Mouse (Mus musculus) forebrain, embryonic 10.5 days (tissue): ENCODE measurements around the gene Fbxw9. TPM values are rescaled to one million over a fixed set of nuclear protein-coding genes. Genes with fewer than 3 reads are reported as not detected.

Experiments used
- DNase-seq: peaks from one replicate; pipeline ENCODE4 v3.0.0-alpha.2; 2017; ENCODE audit warnings: low spot score; ENCODE audit errors: extremely low spot score
- H3K27ac ChIP-seq: fragments of 300-500 bp; sonication (generic); 2 replicates; pipeline ENCODE4 v1.5.1; 2016; ENCODE audit warnings: mild to moderate bottlenecking
- H3K27me3 ChIP-seq: fragments of 300-500 bp; sonication (generic); 2 replicates; pipeline ENCODE4 v1.6.1; 2016; ENCODE audit warnings: mild to moderate bottlenecking; ENCODE audit not compliant: poor library complexity, severe bottlenecking
- H3K36me3 ChIP-seq: fragments of 300-500 bp; sonication (generic); replicated peaks from 2 replicates; pipeline ENCODE4 v1.6.1; 2016; ENCODE audit warnings: mild to moderate bottlenecking, moderate library complexity
- H3K4me1 ChIP-seq: fragments of 300-500 bp; sonication (generic); 2 replicates; pipeline ENCODE4 v1.6.1; 2016
- H3K4me3 ChIP-seq: fragments of 300-500 bp; sonication (generic); 2 replicates; pipeline ENCODE4 v1.5.1; 2016; ENCODE audit warnings: mild to moderate bottlenecking, moderate library complexity
- H3K9me3 ChIP-seq: fragments of 300-500 bp; sonication (generic); 2 replicates; pipeline ENCODE4 v1.6.1; 2016; ENCODE audit warnings: mild to moderate bottlenecking, moderate library complexity
- WGBS: fragments of 180-500 bp; shearing (Covaris S2); methylation state at CpG from one replicate; pipeline ENCODE4 v1.1.7; 2016; 5-methylcytosine and 5-hydroxymethylcytosine counted together
- microRNA-seq: library from miRNA; unstranded; fragments of <30 nt; microRNA quantifications from one replicate; pipeline ENCODE4, GENCODE M21; 2017
- polyA plus RNA-seq: library from polyadenylated mRNA; unstranded; fragments of >200 nt; fragmentation: Nextera tagmentation; extraction: Ambion mirVana; gene quantifications from 2 replicates; pipeline ENCODE4 v1.2.1, GENCODE M21; 2016

Gene Fbxw9
- polyA plus RNA-seq, 1 experiment from 2014 or later, result 26.3 TPM

- H3K36me3 ChIP-seq, result peaks cover 69% of the 10 kb centered on the region
- no peak for DNase-seq
- H3K4me1 ChIP-seq, result no peaks in the 10 kb centered on the region
- no peaks in the 10 kb centered on the region for H3K27me3 ChIP-seq
- no peak overlapping the region for H3K27ac ChIP-seq
- 89% methylated on average over 4 of the region's 4 CpGs for WGBS
- H3K4me3 ChIP-seq, result no peak overlapping the region
- H3K9me3 ChIP-seq, result peaks cover 2% of the 10 kb centered on the region; the same call in 1 of the 2 replicates
Measured at GRCm38 (mm10) chr8:85096850-85097249, 37.0 kb downstream of the Fbxw9 start.

GRCm38 (mm10) chr8:85100076-85100665 is 40.3 kb downstream of the Fbxw9 start:
- Histone ChIP-seq H3K27me3 (no peaks in the 10 kb centered on the region), H3K4me1 (no peaks in the 10 kb centered on the region), H3K9me3 (peaks cover 2% of the 10 kb centered on the region; the same call in 1 of the 2 replicates), H3K27ac (no peak overlapping the region), H3K4me3 (no peak overlapping the region), H3K36me3 (peaks cover 42% of the 10 kb centered on the region)
- DNase-seq, result no peak
- WGBS, result 81% methylated on average over 4 of the region's 4 CpGs

GRCm38 (mm10) chr8:85113241-85113640 is 53.4 kb downstream of the Fbxw9 start:
- H3K27ac ChIP-seq, result no peak overlapping the region
- peaks cover 8% of the 10 kb centered on the region; the same call in 1 of the 2 replicates for H3K9me3 ChIP-seq
- no peak for DNase-seq
- peaks cover 28% of the 10 kb centered on the region for H3K36me3 ChIP-seq
- H3K27me3 ChIP-seq, result 0 out of 2 replicates have a peak, but pooled peaks cover 1% of the 10 kb centered on the region
- H3K4me3 ChIP-seq, result no peak overlapping the region
- H3K4me1 ChIP-seq, result no peaks in the 10 kb centered on the region
- 94% methylated on average over 10 of the region's 10 CpGs for WGBS

GRCm38 (mm10) chr8:85115501-85115900 is 55.6 kb downstream of the Fbxw9 start:
- Histone ChIP-seq H3K27me3 (0 out of 2 replicates have a peak, but pooled peaks cover 6% of the 10 kb centered on the region), H3K4me3 (no peak overlapping the region), H3K27ac (no peak overlapping the region), H3K36me3 (peaks cover 15% of the 10 kb centered on the region), H3K4me1 (peaks cover 11% of the 10 kb centered on the region), H3K9me3 (peaks cover 3% of the 10 kb centered on the region; the same call in 1 of the 2 replicates)
- 77% methylated on average over 4 of the region's 4 CpGs for WGBS
- DNase-seq, result no peak

Small RNA genes lying within 50 kb of the gene (microRNA-seq; reads per million reads assigned to microRNA genes)
- gene Gm23388 (14.1 reads per million, percentile 25 among the genes with 10 or more reads in this experiment), gene Mir7070 (2.4 reads per million)

Other genes starting within 250 kb of the Fbxw9 start
- gene Dand5, start 237.2 kb upstream of the Fbxw9 start, polyA plus RNA-seq, result 2.9 and 3.5 TPM in 2 replicates
- gene Gadd45gip1, start 228.5 kb upstream of the Fbxw9 start, polyA plus RNA-seq, result 49.1 and 49.6 TPM in 2 replicates
- 130 and 137 TPM in 2 replicates for gene Rad23a, start 219.4 kb upstream of the Fbxw9 start, polyA plus RNA-seq
- gene Calr, start 213.1 kb upstream of the Fbxw9 start, polyA plus RNA-seq, result 735 and 764 TPM in 2 replicates
- 143 and 144 TPM in 2 replicates for gene Farsa, start 203.1 kb upstream of the Fbxw9 start, polyA plus RNA-seq
- gene Syce2, start 187.9 kb upstream of the Fbxw9 start, polyA plus RNA-seq, result 91.1 and 92.7 TPM in 2 replicates
- 44.6 and 49.6 TPM in 2 replicates for gene Gcdh, start 166.1 kb upstream of the Fbxw9 start, polyA plus RNA-seq
- 18.3 and 24.3 TPM in 2 replicates for gene Klf1, start 158.1 kb upstream of the Fbxw9 start, polyA plus RNA-seq
- gene Dnase2a, start 151.5 kb upstream of the Fbxw9 start, polyA plus RNA-seq, result 7.9 and 9.2 TPM in 2 replicates
- gene Mast1, start 122.7 kb upstream of the Fbxw9 start, polyA plus RNA-seq, result 2.6 and 3.8 TPM in 2 replicates
- gene Rtbdn, start 113.1 kb upstream of the Fbxw9 start, polyA plus RNA-seq, result 1.3 and 1.8 TPM in 2 replicates
- gene Gm49661, start 90.6 kb upstream of the Fbxw9 start, polyA plus RNA-seq, result not detected in 2 replicates
- gene Prdx2, start 90.5 kb upstream of the Fbxw9 start, polyA plus RNA-seq, result 1,199 and 1,255 TPM in 2 replicates
- gene Rnaseh2a, start 90.3 kb upstream of the Fbxw9 start, polyA plus RNA-seq, result 163 and 173 TPM in 2 replicates
- gene Junb, start 81.3 kb upstream of the Fbxw9 start, polyA plus RNA-seq, result 3.8 and 4.0 TPM in 2 replicates
- 18.3 and 19.0 TPM in 2 replicates for gene Hook2, start 69.5 kb upstream of the Fbxw9 start, polyA plus RNA-seq
- not detected in 2 replicates for gene Best2, start 45.5 kb upstream of the Fbxw9 start, polyA plus RNA-seq
- gene Asna1, start 34.8 kb upstream of the Fbxw9 start, polyA plus RNA-seq, result 164 and 166 TPM in 2 replicates
- 123 and 142 TPM in 2 replicates for gene Trir, start 33.2 kb upstream of the Fbxw9 start, polyA plus RNA-seq
- 31.5 and 33.2 TPM in 2 replicates for gene Tnpo2, start 23.1 kb upstream of the Fbxw9 start, polyA plus RNA-seq
- gene Gm5741, start 7.9 kb downstream of the Fbxw9 start, polyA plus RNA-seq, result not detected in 2 replicates
- gene Dhps, start 11.7 kb downstream of the Fbxw9 start, polyA plus RNA-seq, result 67.2 and 68.5 TPM in 2 replicates
- gene Wdr83os, start 20.7 kb downstream of the Fbxw9 start, polyA plus RNA-seq, result 139 and 142 TPM in 2 replicates
- 58.4 and 63.3 TPM in 2 replicates for gene Wdr83, start 21.3 kb downstream of the Fbxw9 start, polyA plus RNA-seq
- 21.9 and 24.1 TPM in 2 replicates for gene Man2b1, start 23.2 kb downstream of the Fbxw9 start, polyA plus RNA-seq
- 1.3 and 1.9 TPM in 2 replicates for gene Zfp791, start 63.0 kb downstream of the Fbxw9 start, polyA plus RNA-seq
- gene Cks1brt, start 91.9 kb downstream of the Fbxw9 start, polyA plus RNA-seq, result not detected in 2 replicates
- not detected in 2 replicates for gene Olfr371, start 165.9 kb downstream of the Fbxw9 start, polyA plus RNA-seq
- 164 and 172 TPM in 2 replicates for gene Orc6, start 239.6 kb downstream of the Fbxw9 start, polyA plus RNA-seq
- gene Vps35, start 239.7 kb downstream of the Fbxw9 start, polyA plus RNA-seq, result 148 and 149 TPM in 2 replicates